Mouse (Mus musculus) kidney, adult 8-10 months (tissue): ENCODE measurements around the gene March10.
A peak's percentile ranks its signal among the peaks of the same experiment; 100 is the strongest.

ENCODE experiments used
- DNase-seq, 2 experiments: peaks; one replicate each; pipeline ENCODE4 v3.0.0; 2022

Gene March10

GRCm38 (mm10) chr11:105390290-105390689 lies 66.2 kb downstream of the March10 start:
- DNase-seq: no peak

DNA sequence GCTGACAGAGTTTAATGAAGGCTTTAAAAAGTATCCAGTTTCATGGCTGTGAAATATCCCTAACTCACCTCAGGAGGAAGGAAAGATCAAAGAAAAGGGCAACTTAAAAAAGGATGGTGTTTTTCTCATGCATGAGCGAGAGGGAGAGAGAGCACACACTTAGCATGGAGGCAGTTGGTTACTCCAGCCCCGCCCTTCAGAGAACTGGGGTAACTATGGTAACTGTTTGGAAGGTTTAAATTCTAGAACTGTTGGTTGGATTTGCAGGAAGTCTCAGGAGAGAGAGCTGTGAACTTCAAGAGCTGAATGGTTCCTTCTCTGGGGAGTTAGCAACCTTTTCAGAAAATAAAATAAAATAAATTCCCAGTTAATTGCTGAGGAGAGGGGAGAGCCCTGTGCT lies 67.9 kb downstream of the March10 start:
- DNase-seq: no peak

- DNase-seq: no peak
Observed at GRCm38 (mm10) chr11:105385266-105385665, 71.3 kb downstream of the March10 start.

- DNase-seq: peak in 1 of 2 experiments; percentile 21
Observed at GRCm38 (mm10) chr11:105375821-105376235, 80.7 kb downstream of the March10 start.

DNA sequence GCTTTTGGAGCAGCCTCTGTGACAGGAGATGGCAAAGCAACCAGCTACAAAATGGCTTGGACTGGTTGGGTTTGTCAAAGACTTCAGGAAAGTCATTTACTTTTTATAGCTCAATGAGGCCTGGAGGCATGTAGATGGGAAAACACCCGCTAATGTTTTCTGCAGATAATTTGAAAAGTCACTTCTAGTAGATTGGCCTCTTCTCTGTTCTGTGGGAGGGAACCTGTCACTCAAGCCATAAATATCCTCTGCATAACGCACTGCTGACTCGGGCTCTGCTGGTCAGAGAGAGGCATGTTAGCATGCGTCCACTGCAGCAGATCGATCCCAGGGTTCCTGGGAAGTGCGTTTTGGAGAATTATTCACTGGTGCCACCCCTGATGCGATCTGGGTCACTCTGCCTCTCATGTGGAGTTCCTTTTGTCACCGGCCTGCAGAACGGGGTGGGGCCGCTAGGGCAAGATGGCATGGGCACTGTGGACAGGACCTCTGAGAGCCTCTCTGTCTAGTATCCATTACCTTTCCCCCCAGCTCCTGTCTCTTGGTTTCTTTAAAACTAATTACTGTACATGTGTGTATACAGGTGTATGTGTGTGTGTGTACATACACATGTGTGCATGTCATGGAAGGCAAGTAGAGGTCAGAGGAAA lies 81.9 kb downstream of the March10 start:
- no peak for DNase-seq

DNA sequence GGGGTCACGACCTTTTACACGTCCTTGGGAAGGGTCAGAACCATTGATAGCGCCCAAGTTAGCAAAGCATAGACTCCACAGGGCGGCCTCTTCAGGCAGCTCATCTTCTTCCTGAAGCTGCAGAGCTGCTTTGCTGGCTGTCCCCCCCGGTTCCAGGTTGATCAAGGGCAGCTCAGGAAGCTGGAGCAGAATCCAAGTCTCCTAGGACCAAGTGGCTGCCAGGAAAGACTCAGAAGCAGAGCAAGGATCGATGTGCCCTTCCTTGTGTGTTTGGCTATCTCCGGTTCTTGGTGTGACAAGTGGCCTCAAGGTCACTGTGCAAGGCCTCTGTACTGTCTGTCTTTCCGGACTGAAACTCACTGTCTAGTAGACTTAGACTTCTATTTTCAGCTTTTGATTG lies 82.7 kb downstream of the March10 start:
- peak; percentile 39 to 55 for DNase-seq

- DNase-seq: peak; percentile 61 to 69
Observed at GRCm38 (mm10) chr11:105371818-105372217, 84.7 kb downstream of the March10 start.

- no peak for DNase-seq
Observed at GRCm38 (mm10) chr11:105369526-105370386, 86.8 kb downstream of the March10 start.

GRCm38 (mm10) chr11:105368833-105369232 lies 87.7 kb downstream of the March10 start:
- DNase-seq: no peak

- DNase-seq: no peak
Observed at GRCm38 (mm10) chr11:105367163-105367562, 89.4 kb downstream of the March10 start.

- DNase-seq: no peak
Observed at GRCm38 (mm10) chr11:105366051-105366450, 90.5 kb downstream of the March10 start.

DNA sequence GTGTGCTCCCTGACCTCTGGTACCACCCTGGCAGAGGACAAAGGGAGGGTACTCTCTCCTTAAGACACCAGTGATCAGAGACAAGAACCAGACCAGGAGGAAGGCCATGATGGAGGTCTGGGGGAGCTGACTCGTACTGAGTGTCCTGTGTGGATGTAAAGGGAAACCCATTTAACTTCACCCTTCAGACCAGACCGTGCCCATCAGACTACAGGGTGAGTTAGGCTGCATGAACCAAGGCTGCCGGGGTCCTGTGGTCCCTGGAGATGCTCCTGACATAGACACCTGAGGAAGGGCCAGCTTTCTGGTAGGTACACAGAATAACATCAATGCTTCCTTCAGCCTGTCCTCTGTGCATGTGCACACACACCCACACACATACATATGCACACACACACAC lies 90.9 kb downstream of the March10 start:
- DNase-seq: no peak

- DNase-seq: peak in 1 of 2 experiments; percentile 40
Observed at GRCm38 (mm10) chr11:105364386-105365065, 92.0 kb downstream of the March10 start.

- peak; percentile 55 to 58 for DNase-seq
Observed at GRCm38 (mm10) chr11:105363598-105364385, 92.7 kb downstream of the March10 start.

GRCm38 (mm10) chr11:105362946-105363597 lies 93.5 kb downstream of the March10 start:
- peak; percentile 52 to 82 for DNase-seq

GRCm38 (mm10) chr11:105362041-105362765 lies 94.3 kb downstream of the March10 start:
- DNase-seq: no peak

DNA sequence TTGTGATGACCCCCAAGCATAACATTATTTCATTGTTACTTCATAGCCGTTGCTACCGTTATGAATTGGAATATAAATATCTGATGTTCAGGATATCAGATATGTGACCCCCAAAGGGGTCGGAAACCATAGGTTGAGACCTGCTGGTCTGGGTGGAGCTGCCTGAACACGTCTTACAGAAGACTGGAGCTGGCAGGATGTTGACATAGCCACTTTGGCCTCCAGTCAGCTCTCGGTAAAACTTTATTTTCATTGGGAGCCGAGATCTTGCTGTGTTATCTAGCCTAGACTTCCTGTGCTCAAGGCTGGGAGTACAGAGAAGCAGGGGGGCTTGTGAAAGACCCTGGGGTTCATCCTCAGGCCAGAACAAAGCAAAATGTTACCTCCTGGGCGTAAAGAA lies 100.2 kb downstream of the March10 start:
- no peak for DNase-seq

DNA sequence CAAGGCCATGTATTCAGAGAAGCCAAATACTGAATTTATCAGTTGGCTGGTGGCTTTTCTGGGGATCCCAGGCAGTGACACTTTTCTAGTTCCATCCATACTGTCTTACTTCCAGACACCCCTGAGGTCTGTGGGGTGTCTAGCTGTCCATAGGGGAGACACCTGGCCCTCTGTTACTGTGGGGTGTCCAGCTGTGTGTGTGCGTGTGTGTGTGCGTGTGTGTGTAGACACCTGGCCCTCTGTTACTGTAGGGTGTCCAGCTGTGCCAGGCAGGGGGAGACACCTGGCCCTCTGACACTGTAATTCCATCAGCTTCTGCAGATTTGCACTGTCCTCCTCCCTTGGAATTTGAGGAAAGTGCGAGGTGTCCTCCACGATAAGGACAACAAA lies 102.6 kb downstream of the March10 start:
- DNase-seq: no peak

DNA sequence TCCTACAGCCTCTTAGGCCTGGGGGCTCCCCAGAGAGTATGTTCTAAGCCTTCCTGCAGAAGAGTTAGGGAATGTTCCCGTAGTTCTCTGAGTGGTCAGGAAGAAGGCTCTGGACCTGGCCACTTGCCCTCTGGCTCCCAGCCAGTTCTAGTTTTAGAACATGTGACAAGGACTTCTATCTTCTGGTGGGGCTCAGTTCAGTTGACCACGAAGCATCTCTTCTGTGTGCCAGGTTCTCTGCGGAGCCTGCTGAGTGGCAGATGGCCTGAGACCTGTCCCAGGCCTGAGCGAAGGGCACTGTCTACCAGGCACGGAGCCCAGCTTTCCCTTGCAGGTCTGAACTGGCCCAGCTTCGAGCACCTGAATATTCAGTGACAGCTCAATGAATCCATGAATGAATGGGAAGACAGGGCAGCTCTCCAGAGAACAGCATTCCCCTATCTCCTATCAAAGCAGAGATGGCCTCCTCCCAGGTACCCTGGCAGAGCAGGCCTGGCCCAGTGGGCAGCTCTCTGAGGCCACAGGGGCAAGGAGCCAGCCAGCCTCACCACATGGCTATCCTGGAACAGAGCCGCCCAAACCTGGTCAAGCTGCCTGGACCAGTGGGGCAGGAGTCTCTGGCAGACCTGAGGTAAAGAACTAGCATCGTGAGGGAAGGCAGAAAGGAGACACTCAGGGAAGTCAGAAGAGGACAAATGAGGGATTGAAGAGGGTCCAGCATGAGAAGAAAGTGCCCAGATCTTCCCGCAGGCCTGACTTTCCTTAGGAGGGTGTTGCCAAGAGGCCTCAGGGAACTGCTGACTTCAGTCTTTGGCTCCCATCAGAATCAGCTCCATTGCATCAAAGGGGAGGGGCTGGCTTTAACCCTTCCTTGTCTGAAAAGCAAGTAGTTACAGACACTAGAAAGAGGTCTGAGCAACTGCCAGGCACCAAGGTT lies 103.3 kb downstream of the March10 start:
- DNase-seq: peak; percentile 90 to 94

DNA sequence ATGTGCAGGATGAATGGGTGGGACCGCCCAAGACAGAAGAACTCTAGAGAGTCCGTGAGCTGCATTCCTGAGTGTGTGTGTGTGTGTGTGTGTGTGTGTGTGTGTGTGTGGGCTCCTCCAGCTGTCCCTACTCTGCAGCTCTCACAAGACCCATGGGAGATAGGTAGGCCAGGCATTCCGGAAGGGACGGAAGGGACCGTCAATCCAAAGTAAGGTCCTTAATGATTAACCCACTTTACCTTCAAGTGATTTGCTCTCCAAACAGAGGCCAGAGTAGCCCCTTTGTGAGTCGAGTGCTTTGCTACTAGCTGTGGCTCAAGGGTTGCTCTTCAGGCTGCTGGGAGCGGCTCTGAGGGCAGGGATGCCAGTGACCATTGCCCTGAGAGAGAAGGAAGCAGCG lies 104.4 kb downstream of the March10 start:
- peak; percentile 26 to 53 for DNase-seq
